Mouse (Mus musculus): ENCODE results near the gene Vps33b. TPM values are rescaled to one million over a fixed set of nuclear protein-coding genes. Genes with fewer than 3 reads are reported as not detected.

The Vps33b gene
- total RNA-seq (2021): 10 to 100 TPM; 10.6 TPM

- DNase-seq: peak; percentile 98
Observed at GRCm38 (mm10) chr7:80268897-80269750, at the start of gene Vps33b. Vps33b (plus strand) TSS chr7:80269649.

GRCm38 (mm10) chr7:80220237-80220797 is 49.1 kb upstream of the Vps33b start:
- DNase-seq: no peak

- DNase-seq: no peak
Observed at GRCm38 (mm10) chr7:80221179-80221750, 48.2 kb upstream of the Vps33b start.

GRCm38 (mm10) chr7:80227065-80227464 is 42.4 kb upstream of the Vps33b start:
- DNase-seq: no peak

- DNase-seq: no peak
Observed at GRCm38 (mm10) chr7:80230196-80230595, 39.3 kb upstream of the Vps33b start.

GRCm38 (mm10) chr7:80231971-80232488 is 37.4 kb upstream of the Vps33b start:
- no peak for DNase-seq

- DNase-seq: peak; percentile 97
Observed at GRCm38 (mm10) chr7:80232489-80233029, 36.9 kb upstream of the Vps33b start, which contains the start of the genes Cib1 and Gdpgp1. Cib1 (minus strand) TSS chr7:80232813. Gdpgp1 (plus strand) TSS chr7:80232865.

GRCm38 (mm10) chr7:80233799-80234198 is 35.6 kb upstream of the Vps33b start:
- no peak for DNase-seq

- DNase-seq: no peak
Observed at GRCm38 (mm10) chr7:80238542-80238941, 30.9 kb upstream of the Vps33b start.

GRCm38 (mm10) chr7:80241661-80242060 is 27.8 kb upstream of the Vps33b start:
- no peak for DNase-seq

GRCm38 (mm10) chr7:80244851-80245250 is 24.6 kb upstream of the Vps33b start:
- DNase-seq: no peak

GRCm38 (mm10) chr7:80246148-80246721 is 23.2 kb upstream of the Vps33b start, which contains the start of gene Ttll13:
Ttll13 (plus strand) TSS chr7:80246376.
- DNase-seq: peak; percentile 98

GRCm38 (mm10) chr7:80246859-80247258 is 22.6 kb upstream of the Vps33b start:
- no peak for DNase-seq

GRCm38 (mm10) chr7:80252437-80252836 is 17.0 kb upstream of the Vps33b start:
- no peak for DNase-seq

GRCm38 (mm10) chr7:80252886-80253285 is 16.6 kb upstream of the Vps33b start:
- DNase-seq: no peak

- DNase-seq: no peak
Observed at GRCm38 (mm10) chr7:80255981-80256380, 13.5 kb upstream of the Vps33b start.

GRCm38 (mm10) chr7:80257706-80258105 is 11.7 kb upstream of the Vps33b start:
- DNase-seq: no peak

- DNase-seq: peak; percentile 87
Observed at GRCm38 (mm10) chr7:80260625-80261371, 8.7 kb upstream of the Vps33b start, which contains the start of gene Ngrn. Ngrn (plus strand) TSS chr7:80261215.

- DNase-seq: no peak
Observed at GRCm38 (mm10) chr7:80261372-80261990, 8.0 kb upstream of the Vps33b start.

- DNase-seq: no peak
Observed at GRCm38 (mm10) chr7:80264606-80265005, 4.8 kb upstream of the Vps33b start.

GRCm38 (mm10) chr7:80267764-80268163 is 1.7 kb upstream of the Vps33b start:
- no peak for DNase-seq
